Mouse (Mus musculus) liver, postnatal 0 days (tissue): ENCODE data around the gene Smyd3. TPM values are rescaled to one million over a fixed set of nuclear protein-coding genes. Genes with fewer than 3 reads are reported as not detected.

Experiments used
- ATAC-seq: fragments of 200-750 bp; cut with Nextera tagmentation; 2 replicates; pipeline ENCODE4 v1.8.0; 2017; ENCODE audit warnings: mild to moderate bottlenecking, moderate library complexity
- DNase-seq: peaks from one replicate; pipeline ENCODE4 v3.0.0-alpha.2; 2016
- H3K27ac ChIP-seq: fragments of 300-500 bp; sonication (generic); 2 replicates; pipeline ENCODE4 v1.5.1; 2014; ENCODE audit warnings: antibody characterized with exemption, moderate library complexity, mild to moderate bottlenecking, low read depth
- H3K27me3 ChIP-seq: fragments of 300-500 bp; sonication (generic); 2 replicates; pipeline ENCODE4 v1.6.1; 2014; ENCODE audit warnings: low read length, control low read depth, mixed read lengths; ENCODE audit not compliant: insufficient read depth
- H3K36me3 ChIP-seq: fragments of 300-500 bp; sonication (generic); replicated peaks from 2 replicates; pipeline ENCODE4 v1.6.1; 2014; ENCODE audit warnings: mild to moderate bottlenecking, control low read depth, low read length, moderate library complexity, mixed read lengths; ENCODE audit not compliant: insufficient read depth
- H3K4me1 ChIP-seq: fragments of 300-500 bp; sonication (generic); 2 replicates; pipeline ENCODE4 v1.6.1; 2014; ENCODE audit warnings: antibody characterized with exemption, mild to moderate bottlenecking, control low read depth; ENCODE audit not compliant: insufficient read depth
- H3K4me2 ChIP-seq: fragments of 300-500 bp; sonication (generic); 2 replicates; pipeline ENCODE4 v1.6.1; 2014; ENCODE audit warnings: low read depth, mild to moderate bottlenecking, low read length, moderate library complexity, mixed read lengths
- H3K4me3 ChIP-seq: fragments of 300-500 bp; sonication (generic); 2 replicates; pipeline ENCODE4 v1.5.1; 2014; ENCODE audit warnings: low read depth, low read length
- H3K9ac ChIP-seq: fragments of 300-500 bp; sonication (generic); replicated peaks from 2 replicates; pipeline ENCODE4 v1.6.1; 2014; ENCODE audit warnings: mild to moderate bottlenecking, moderate library complexity
- H3K9me3 ChIP-seq: fragments of 300-500 bp; sonication (generic); 2 replicates; pipeline ENCODE4 v1.6.1; 2016; ENCODE audit warnings: mild to moderate bottlenecking, control low read depth, low read length, mixed read lengths
- CTCF ChIP-seq: sonication (generic); IDR thresholded peaks from 2 replicates; pipeline ENCODE4 v1.5.1; 2016; ENCODE audit warnings: antibody characterized with exemption, low read depth
- EP300 ChIP-seq: IDR thresholded peaks from 2 replicates; pipeline ENCODE4 v1.6.1; 2016; ENCODE audit warnings: antibody characterized with exemption, low read depth, mild to moderate bottlenecking
- WGBS: fragments of 180-500 bp; shearing (Covaris S2); extraction: QIAGEN DNeasy Blood & Tissue Kit; methylation state at CpG from one replicate; pipeline ENCODE4 v1.1.7; 2014; ENCODE audit not compliant: insufficient replicate concordance; 5-methylcytosine and 5-hydroxymethylcytosine counted together
- polyA plus RNA-seq: library from polyadenylated mRNA; unstranded; fragments of >200 nt; fragmentation: Nextera tagmentation; extraction: Ambion mirVana; gene quantifications from 2 replicates; pipeline ENCODE4 v1.2.1, GENCODE M21; 2015

The Smyd3 gene
- polyA plus RNA-seq, 1 experiment from 2014 or later, result 5.1 TPM

GRCm38 (mm10) chr1:179114385-179114784 is 403.5 kb downstream of the Smyd3 start:
- Histone ChIP-seq H3K4me1 (peaks cover 4% of the 10 kb centered on the region; the same call in 1 of the 2 replicates), H3K9me3 (0 out of 2 replicates have a peak, but pooled peaks cover 4% of the 10 kb centered on the region), H3K36me3 (no peaks in the 10 kb centered on the region), H3K4me2 (no peak overlapping the region), H3K27ac (peak overlapping the region; percentile 77), H3K9ac (no peak overlapping the region), H3K4me3 (no peak overlapping the region), H3K27me3 (no peaks in the 10 kb centered on the region)
- DNase-seq, result no peak
- WGBS, result 80% methylated on average over 3 of the region's 3 CpGs
- no peak for TF ChIP-seq CTCF
- no peak for TF ChIP-seq EP300
- ATAC-seq, result peak; percentile 86

DNA sequence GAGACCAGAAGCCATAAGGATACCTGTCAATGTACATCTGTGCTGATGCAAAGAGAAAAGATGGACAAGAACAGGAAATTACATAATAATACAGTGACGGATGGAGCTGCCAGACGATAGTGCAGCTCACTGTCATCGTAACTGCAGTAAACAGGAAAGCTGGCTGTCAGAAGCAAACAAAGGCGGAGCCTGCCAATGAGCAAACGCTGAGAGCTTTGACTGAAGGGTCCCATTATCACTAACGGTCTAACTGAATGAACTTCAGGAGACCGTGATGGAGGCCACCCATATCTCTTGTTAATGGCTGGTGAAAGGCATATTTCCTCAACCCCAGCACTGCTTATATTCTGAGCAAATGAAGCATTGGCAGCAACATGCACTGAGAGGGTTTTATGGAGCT is 409.1 kb downstream of the Smyd3 start:
- peak overlapping the region; percentile 12; the same call in 1 of the 2 replicates for H3K4me3 ChIP-seq
- no peak for DNase-seq

GRCm38 (mm10) chr1:179107761-179108694 is 409.8 kb downstream of the Smyd3 start:
- TF ChIP-seq CTCF (no peak), EP300 (peak; percentile 53)
- Histone ChIP-seq H3K27ac (peak overlapping the region; percentile 83), H3K4me1 (peaks cover 5% of the 10 kb centered on the region), H3K4me3 (peak overlapping the region; percentile 12; the same call in 1 of the 2 replicates), H3K36me3 (no peaks in the 10 kb centered on the region), H3K9me3 (no peaks in the 10 kb centered on the region), H3K27me3 (no peaks in the 10 kb centered on the region), H3K9ac (peak overlapping the region; percentile 32), H3K4me2 (peak overlapping the region; percentile 54)
- WGBS, result 46% methylated on average over 16 of the region's 16 CpGs
- no peak for DNase-seq
- ATAC-seq, result peak; percentile 77

More for the DNA sequence above, 409.1 kb downstream of the Smyd3 start:
- peak; percentile 73 for ATAC-seq
- Histone ChIP-seq H3K27me3 (no peaks in the 10 kb centered on the region), H3K9ac (peak overlapping the region; percentile 32; the same call in 1 of the 2 replicates), H3K27ac (peak overlapping the region; percentile 83), H3K9me3 (0 out of 2 replicates have a peak, but pooled peaks cover 2% of the 10 kb centered on the region), H3K4me2 (peak overlapping the region; percentile 54), H3K4me1 (peaks cover 5% of the 10 kb centered on the region), H3K36me3 (no peaks in the 10 kb centered on the region)
- TF ChIP-seq EP300, result no peak
- no peak for TF ChIP-seq CTCF
- WGBS, result 16% methylated on average over 7 of the region's 7 CpGs

DNA sequence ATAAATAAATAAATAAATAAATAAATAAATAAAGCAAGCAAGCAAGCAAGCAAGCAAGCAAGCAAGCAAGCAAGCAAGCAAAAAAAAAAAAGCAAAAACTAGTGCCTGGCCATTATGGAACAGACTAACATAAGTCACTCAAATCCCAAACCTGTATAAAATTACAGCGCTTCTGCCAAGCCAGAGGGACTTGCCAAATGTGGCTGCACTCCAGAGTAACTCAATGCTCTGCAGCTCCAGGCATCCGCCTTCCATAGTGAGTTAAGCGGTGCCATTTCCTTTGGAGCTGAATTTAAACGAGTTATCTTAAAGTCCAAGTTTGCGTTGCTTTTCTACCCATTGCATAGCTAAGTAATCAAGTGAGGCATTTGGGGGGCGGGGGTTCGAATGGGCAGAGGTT is 410.6 kb downstream of the Smyd3 start:
- Histone ChIP-seq H3K4me2 (peak overlapping the region; percentile 54; the same call in 1 of the 2 replicates), H3K27ac (peak overlapping the region; percentile 83), H3K27me3 (no peaks in the 10 kb centered on the region), H3K4me1 (peaks cover 5% of the 10 kb centered on the region), H3K9me3 (no peaks in the 10 kb centered on the region), H3K36me3 (no peaks in the 10 kb centered on the region), H3K4me3 (no peak overlapping the region), H3K9ac (no peak overlapping the region)
- TF ChIP-seq CTCF, result no peak
- TF ChIP-seq EP300, result no peak
- DNase-seq, result no peak
- WGBS, result 67% methylated on average over 7 of the region's 7 CpGs
- no peak for ATAC-seq

DNA sequence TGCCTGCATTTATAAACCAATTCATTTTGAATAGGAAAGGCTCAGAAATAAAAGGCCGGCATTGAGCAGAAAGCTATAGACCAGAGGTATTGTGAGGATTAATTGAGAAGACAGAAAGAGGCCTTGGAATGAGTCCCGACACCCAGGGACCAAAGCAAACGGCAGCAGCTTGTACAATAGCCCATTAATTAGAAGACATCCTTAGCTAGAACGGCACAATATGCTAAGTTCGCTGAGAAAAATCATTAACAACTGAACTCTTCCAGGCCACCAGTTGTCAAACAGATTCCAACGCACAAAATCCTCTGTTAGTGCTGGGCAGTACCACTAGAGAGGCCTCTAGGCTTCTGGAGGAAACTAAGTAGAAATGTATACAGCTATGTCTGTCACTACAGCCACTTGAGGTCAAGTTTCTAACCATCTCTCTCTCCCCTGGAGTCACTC is 411.1 kb downstream of the Smyd3 start:
- DNase-seq, result no peak

DNA sequence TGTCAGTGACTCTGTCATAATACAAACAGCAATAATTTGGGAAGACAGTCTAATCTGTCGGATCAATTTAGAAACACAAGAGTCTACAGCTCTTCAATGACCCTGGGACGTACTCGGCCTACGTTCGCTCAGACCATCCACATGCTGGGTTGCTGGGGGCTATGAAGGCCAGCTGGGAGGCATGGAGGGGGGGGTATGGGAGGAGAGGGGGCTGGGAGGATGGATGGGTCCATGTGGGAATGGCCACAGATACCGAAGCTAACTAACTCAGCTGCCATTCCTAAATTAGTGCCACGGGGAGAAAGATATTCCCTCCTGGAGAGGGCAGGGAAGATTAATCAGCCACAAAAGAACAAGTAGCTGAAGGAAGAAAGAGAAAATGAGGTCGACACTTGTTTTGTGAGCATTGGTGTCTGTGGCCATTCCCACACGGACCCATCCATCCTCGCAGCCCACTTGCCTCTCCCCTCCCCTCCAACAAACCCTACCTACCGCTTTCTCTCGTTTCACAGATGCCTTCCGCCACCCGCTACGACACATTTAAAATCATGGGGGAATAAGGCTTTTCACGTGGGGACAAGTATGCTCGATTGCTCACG is 411.6 kb downstream of the Smyd3 start:
- Histone ChIP-seq H3K27me3 (no peaks in the 10 kb centered on the region), H3K4me3 (no peak overlapping the region), H3K4me1 (peaks cover 5% of the 10 kb centered on the region), H3K9me3 (no peaks in the 10 kb centered on the region), H3K9ac (no peak overlapping the region), H3K4me2 (no peak overlapping the region), H3K27ac (no peak overlapping the region), H3K36me3 (no peaks in the 10 kb centered on the region)
- ATAC-seq (no peak), DNase-seq (no peak)
- TF ChIP-seq CTCF, result no peak
- no peak for TF ChIP-seq EP300
- WGBS, result 84% methylated on average over 18 of the region's 18 CpGs

More for the DNA sequence above, 411.1 kb downstream of the Smyd3 start:
- no peak overlapping the region; the same call in 1 of the 2 replicates for H3K27ac ChIP-seq
- H3K4me2 ChIP-seq, result no peak overlapping the region
- H3K9ac ChIP-seq, result no peak overlapping the region
- no peak for ATAC-seq
- H3K4me3 ChIP-seq, result no peak overlapping the region
- H3K9me3 ChIP-seq, result no peaks in the 10 kb centered on the region
- no peaks in the 10 kb centered on the region for H3K36me3 ChIP-seq
- H3K4me1 ChIP-seq, result peaks cover 5% of the 10 kb centered on the region
- no peaks in the 10 kb centered on the region for H3K27me3 ChIP-seq
- WGBS, result 82% methylated on average over 6 of the region's 6 CpGs
- TF ChIP-seq CTCF, result no peak
- no peak for TF ChIP-seq EP300
